Mouse (Mus musculus) hindbrain, embryonic 14.5 days (tissue): ENCODE measurements around the gene S100a8. TPM values are rescaled to one million over a fixed set of nuclear protein-coding genes. Genes with fewer than 3 reads are reported as not detected.

ENCODE experiments used
- ATAC-seq: fragments of 200-750 bp; cut with Nextera tagmentation; 2 replicates; pipeline ENCODE4 v1.8.0; 2017; ENCODE audit warnings: moderate number of reproducible peaks, mild to moderate bottlenecking, moderate TSS enrichment, moderate library complexity; ENCODE audit not compliant: low FRiP score
- DNase-seq: peaks from one replicate; pipeline ENCODE4 v3.0.0-alpha.2; 2015; ENCODE audit warnings: low spot score
- H3K27ac ChIP-seq: fragments of 300-500 bp; sonication (generic); 2 replicates; pipeline ENCODE4 v1.5.1; 2014; ENCODE audit warnings: mild to moderate bottlenecking, moderate library complexity
- H3K27me3 ChIP-seq: fragments of 300-500 bp; sonication (generic); 2 replicates; pipeline ENCODE4 v1.6.1; 2014; ENCODE audit warnings: mild to moderate bottlenecking, low read length, mixed read lengths; ENCODE audit not compliant: control insufficient read depth, insufficient read depth
- H3K36me3 ChIP-seq: fragments of 300-500 bp; sonication (generic); replicated peaks from 2 replicates; pipeline ENCODE4 v1.6.1; 2014; ENCODE audit not compliant: control insufficient read depth, insufficient read depth
- H3K4me1 ChIP-seq: fragments of 300-500 bp; sonication (generic); replicated peaks from 2 replicates; pipeline ENCODE4 v1.6.1; 2014; ENCODE audit warnings: antibody characterized with exemption, low read length, mixed read lengths; ENCODE audit not compliant: control insufficient read depth, insufficient read depth
- H3K4me2 ChIP-seq: fragments of 300-500 bp; sonication (generic); replicated peaks from 2 replicates; pipeline ENCODE4 v1.6.1; 2014; ENCODE audit warnings: mild to moderate bottlenecking, moderate library complexity
- H3K4me3 ChIP-seq: fragments of 300-500 bp; sonication (generic); replicated peaks from 2 replicates; pipeline ENCODE4 v1.5.1; 2014; ENCODE audit warnings: mild to moderate bottlenecking, low read length
- H3K9ac ChIP-seq: fragments of 300-500 bp; sonication (generic); 2 replicates; pipeline ENCODE4 v1.6.1; 2014
- H3K9me3 ChIP-seq: fragments of 300-500 bp; sonication (generic); 2 replicates; pipeline ENCODE4 v1.6.1; 2016; ENCODE audit warnings: low read length; ENCODE audit not compliant: control insufficient read depth
- WGBS: fragments of 180-500 bp; shearing (Covaris S2); extraction: QIAGEN DNeasy Blood & Tissue Kit; methylation state at CpG from one replicate; pipeline ENCODE4 v1.1.7; 2014; 5-methylcytosine and 5-hydroxymethylcytosine counted together
- polyA plus RNA-seq: library from polyadenylated mRNA; unstranded; fragments of >200 nt; fragmentation: Nextera tagmentation; extraction: Ambion mirVana; gene quantifications from 2 replicates; pipeline ENCODE4 v1.2.1, GENCODE M21; 2014

S100a8 gene
- polyA plus RNA-seq, 1 experiment from 2014 or later, result 10.6 TPM

- H3K4me3 ChIP-seq, result no peak overlapping the region
- H3K4me2 ChIP-seq, result no peak overlapping the region
- DNase-seq (no peak), ATAC-seq (no peak)
- H3K27ac ChIP-seq, result no peak overlapping the region
- H3K27me3 ChIP-seq, result no peaks in the 10 kb centered on the region
- H3K4me1 ChIP-seq, result no peaks in the 10 kb centered on the region
- WGBS, result 70% methylated on average over 4 of the region's 4 CpGs
- H3K9ac ChIP-seq, result no peak overlapping the region
- no peaks in the 10 kb centered on the region for H3K36me3 ChIP-seq
- no peaks in the 10 kb centered on the region for H3K9me3 ChIP-seq
Observed at GRCm38 (mm10) chr3:90657405-90657804, 11.4 kb upstream of the S100a8 start.

DNA sequence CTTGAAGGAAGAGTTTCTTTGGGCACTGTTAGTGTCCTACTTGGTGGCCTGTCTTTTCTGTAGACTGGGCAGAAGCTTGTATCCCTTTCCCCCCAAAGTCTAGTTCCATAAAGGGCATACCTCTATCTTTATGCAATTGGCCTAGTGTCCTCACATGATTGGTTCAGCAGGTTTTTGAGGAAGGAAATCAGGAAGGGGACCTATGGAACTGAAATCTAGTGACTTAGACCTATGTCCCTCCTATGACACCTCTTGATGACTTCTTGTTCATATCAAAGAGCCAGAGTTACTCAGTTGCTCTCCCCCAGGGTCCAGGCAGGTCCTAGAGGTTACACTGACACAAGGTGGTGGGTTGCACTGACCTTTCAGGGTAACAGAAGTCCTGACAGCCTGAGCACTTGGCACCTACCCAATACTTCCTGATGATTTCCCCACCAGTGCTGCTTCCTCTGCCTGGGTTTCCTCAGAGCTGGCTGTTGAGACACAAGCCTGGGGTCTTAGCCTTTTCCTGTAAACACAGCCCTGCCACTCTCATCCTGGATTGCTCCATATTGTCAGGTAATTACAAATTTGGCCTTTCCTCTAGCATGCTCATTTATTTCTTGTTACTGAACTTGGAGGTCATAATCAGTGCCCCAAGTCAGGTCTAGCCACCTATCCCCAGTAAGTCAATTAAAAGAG lies 9.3 kb upstream of the S100a8 start:
- DNase-seq, result no peak
- no peak overlapping the region for H3K4me3 ChIP-seq
- H3K27me3 ChIP-seq, result no peaks in the 10 kb centered on the region
- no peak overlapping the region for H3K27ac ChIP-seq
- no peaks in the 10 kb centered on the region for H3K9me3 ChIP-seq
- no peak for ATAC-seq
- no peak overlapping the region for H3K9ac ChIP-seq
- H3K4me1 ChIP-seq, result no peaks in the 10 kb centered on the region
- no peaks in the 10 kb centered on the region for H3K36me3 ChIP-seq
- no peak overlapping the region for H3K4me2 ChIP-seq

- Histone ChIP-seq H3K36me3 (no peaks in the 10 kb centered on the region), H3K27me3 (no peaks in the 10 kb centered on the region), H3K4me3 (no peak overlapping the region), H3K9ac (no peak overlapping the region), H3K4me1 (no peaks in the 10 kb centered on the region), H3K9me3 (no peaks in the 10 kb centered on the region), H3K4me2 (no peak overlapping the region), H3K27ac (no peak overlapping the region)
- WGBS, result 90% methylated on average over 2 of the region's 2 CpGs
- ATAC-seq, result no peak
- no peak for DNase-seq
Observed at GRCm38 (mm10) chr3:90664219-90664618, 4.6 kb upstream of the S100a8 start.

DNA sequence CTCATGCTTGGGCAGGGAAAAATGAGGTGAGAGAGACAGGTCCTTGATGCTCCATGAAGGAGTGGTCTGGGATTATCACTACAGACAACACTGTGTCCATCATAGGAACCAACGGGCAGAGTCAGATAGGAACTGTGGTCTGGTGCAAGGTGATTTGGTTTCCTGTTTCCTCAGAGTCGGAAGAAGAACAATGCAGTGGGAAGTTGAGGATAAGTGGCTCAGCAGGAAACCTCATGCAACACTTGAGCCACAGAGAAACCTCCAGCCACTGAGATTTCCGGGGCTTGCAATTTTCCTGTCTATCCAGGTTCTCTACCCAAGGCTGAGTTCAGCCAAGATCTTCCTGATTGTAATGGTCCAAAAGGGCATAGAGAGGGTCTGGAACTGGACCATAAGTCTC lies 9.9 kb downstream of the S100a8 start:
- Histone ChIP-seq H3K36me3 (no peaks in the 10 kb centered on the region), H3K9me3 (no peaks in the 10 kb centered on the region), H3K9ac (no peak overlapping the region), H3K4me2 (no peak overlapping the region), H3K4me3 (no peak overlapping the region), H3K4me1 (no peaks in the 10 kb centered on the region), H3K27ac (no peak overlapping the region), H3K27me3 (no peaks in the 10 kb centered on the region)
- ATAC-seq (no peak), DNase-seq (no peak)
- WGBS, result 60% methylated on average over 3 of the region's 3 CpGs

DNA sequence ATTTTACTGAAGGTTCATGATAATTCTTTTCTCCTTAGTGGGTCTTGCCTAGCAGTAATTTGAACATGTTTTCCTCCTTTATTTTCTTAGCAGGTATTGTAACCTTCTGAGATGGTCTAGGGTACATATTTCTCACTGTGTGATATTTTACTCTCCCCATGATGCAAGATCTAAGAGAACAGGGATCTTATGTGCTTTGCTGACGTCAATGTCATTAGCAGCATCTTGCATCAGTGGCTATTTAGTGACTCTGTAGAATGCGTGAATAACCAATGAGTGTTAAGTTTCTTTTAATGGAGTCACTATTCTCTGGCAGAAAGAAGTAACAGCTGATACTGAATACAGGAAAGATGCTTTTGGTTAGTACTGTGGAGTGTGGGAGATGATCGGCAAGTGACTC lies 15.2 kb downstream of the S100a8 start:
- ATAC-seq (no peak), DNase-seq (no peak)
- H3K27ac ChIP-seq, result no peak overlapping the region
- no peak overlapping the region for H3K4me2 ChIP-seq
- H3K9ac ChIP-seq, result no peak overlapping the region
- H3K4me1 ChIP-seq, result no peaks in the 10 kb centered on the region
- no peaks in the 10 kb centered on the region for H3K9me3 ChIP-seq
- no peaks in the 10 kb centered on the region for H3K27me3 ChIP-seq
- H3K36me3 ChIP-seq, result no peaks in the 10 kb centered on the region
- 89% methylated on average over 3 of the region's 3 CpGs for WGBS
- no peak overlapping the region for H3K4me3 ChIP-seq

GRCm38 (mm10) chr3:90686835-90687234 lies 18.1 kb downstream of the S100a8 start:
- DNase-seq, result no peak
- Histone ChIP-seq H3K27ac (no peak overlapping the region), H3K4me2 (no peak overlapping the region), H3K27me3 (no peaks in the 10 kb centered on the region), H3K4me1 (no peaks in the 10 kb centered on the region), H3K36me3 (no peaks in the 10 kb centered on the region), H3K9ac (no peak overlapping the region), H3K9me3 (no peaks in the 10 kb centered on the region), H3K4me3 (no peak overlapping the region)
- no peak for ATAC-seq
- 94% methylated on average over 2 of the region's 2 CpGs for WGBS

- WGBS, result 82% methylated on average over 2 of the region's 2 CpGs
- Histone ChIP-seq H3K4me1 (no peaks in the 10 kb centered on the region), H3K9ac (no peak overlapping the region), H3K36me3 (no peaks in the 10 kb centered on the region), H3K27ac (no peak overlapping the region), H3K4me2 (no peak overlapping the region), H3K27me3 (no peaks in the 10 kb centered on the region), H3K9me3 (no peaks in the 10 kb centered on the region), H3K4me3 (no peak overlapping the region)
- ATAC-seq, result no peak
- no peak for DNase-seq
Observed at GRCm38 (mm10) chr3:90693496-90693895, 24.7 kb downstream of the S100a8 start.

DNA sequence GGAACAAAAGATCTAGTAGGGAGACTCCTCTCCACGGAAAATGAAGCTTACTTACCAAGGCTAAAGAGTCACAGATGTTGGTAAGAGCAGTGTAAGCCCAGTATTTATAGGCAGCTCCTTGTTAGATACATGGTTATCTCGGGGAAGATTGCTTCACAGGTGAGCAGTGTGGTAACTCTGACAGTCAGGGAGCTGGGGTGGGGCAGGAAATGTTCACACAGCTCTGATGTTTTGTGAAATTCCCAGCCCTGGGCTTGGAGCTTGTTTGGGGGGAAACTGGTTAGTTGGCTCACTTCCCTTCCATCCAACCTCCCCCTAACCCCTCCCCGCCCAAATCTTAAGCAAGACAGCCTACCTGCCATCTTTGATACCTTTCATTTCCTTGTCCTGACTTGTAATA lies 26.8 kb downstream of the S100a8 start, which contains the start of gene S100a9:
TSS of gene S100a9 (minus strand) at position 109 of the 400 bp plus-strand sequence.
- Histone ChIP-seq H3K36me3 (no peaks in the 10 kb centered on the region), H3K9ac (no peak within 1 kb of the TSS), H3K9me3 (no peaks in the 10 kb centered on the region), H3K27ac (no peak within 1 kb of the TSS), H3K4me2 (no peak within 1 kb of the TSS), H3K4me1 (no peaks in the 10 kb centered on the region), H3K4me3 (no peak within 1 kb of the TSS), H3K27me3 (no peaks in the 10 kb centered on the region)
- DNase-seq, result no peak
- ATAC-seq, result no peak
- WGBS, result 72% methylated on average over 3 of the region's 3 CpGs

DNA sequence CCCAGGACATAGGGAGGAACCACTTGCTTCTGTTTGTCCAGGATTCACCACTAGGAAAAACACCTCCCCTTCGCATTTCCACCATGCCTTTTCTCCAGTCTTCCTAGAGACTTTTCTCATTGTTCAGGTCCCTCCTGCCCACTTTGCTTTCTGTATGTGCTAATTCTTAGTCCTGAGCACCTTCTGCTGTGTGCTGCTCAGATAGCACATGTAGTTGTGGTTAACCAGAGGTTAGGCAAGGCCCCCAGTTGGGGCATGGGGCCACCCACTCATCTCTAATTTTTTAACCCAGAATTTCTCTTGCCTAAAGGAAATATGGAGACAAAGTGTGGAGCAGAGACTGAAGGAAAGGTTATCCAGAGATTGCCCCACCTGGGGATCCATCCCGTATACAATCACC lies 33.5 kb downstream of the S100a8 start:
- ATAC-seq (no peak), DNase-seq (no peak)
- Histone ChIP-seq H3K36me3 (no peaks in the 10 kb centered on the region), H3K4me1 (no peaks in the 10 kb centered on the region), H3K4me2 (no peak overlapping the region), H3K4me3 (no peak overlapping the region), H3K9ac (no peak overlapping the region), H3K9me3 (no peaks in the 10 kb centered on the region), H3K27me3 (no peaks in the 10 kb centered on the region), H3K27ac (no peak overlapping the region)
- WGBS, result 88% methylated on average over 2 of the region's 2 CpGs
